Mouse (Mus musculus) stomach, embryonic 16.5 days (tissue): ENCODE measurements around the gene Adamts2. TPM values are rescaled to one million over a fixed set of nuclear protein-coding genes. Genes with fewer than 3 reads are reported as not detected.
A peak's percentile ranks its signal among the peaks of the same experiment; 100 is the strongest.

Experiments
- ATAC-seq: fragments of 200-750 bp; cut with Nextera tagmentation; 2 replicates; pipeline ENCODE4 v1.8.0; 2017; ENCODE audit warnings: moderate number of reproducible peaks, moderate TSS enrichment; ENCODE audit not compliant: insufficient read depth, low FRiP score
- H3K27ac ChIP-seq: fragments of 300-500 bp; sonication (generic); 2 replicates; pipeline ENCODE4 v1.5.1; 2014; ENCODE audit warnings: low read length
- H3K27me3 ChIP-seq: fragments of 300-500 bp; sonication (generic); 2 replicates; pipeline ENCODE4 v1.6.1; 2014; ENCODE audit warnings: low read length, control low read depth, mixed read lengths; ENCODE audit not compliant: control insufficient read depth, insufficient read depth
- H3K36me3 ChIP-seq: fragments of 300-500 bp; sonication (generic); 2 replicates; pipeline ENCODE4 v1.6.1; 2014; ENCODE audit warnings: low read length; ENCODE audit not compliant: control insufficient read depth, insufficient read depth
- H3K4me1 ChIP-seq: fragments of 300-500 bp; sonication (generic); 2 replicates; pipeline ENCODE4 v1.6.1; 2014; ENCODE audit warnings: low read length, control low read depth, mixed read lengths; ENCODE audit not compliant: control insufficient read depth, insufficient read depth
- H3K4me2 ChIP-seq: fragments of 300-500 bp; sonication (generic); 2 replicates; pipeline ENCODE4 v1.6.1; 2014; ENCODE audit warnings: low read depth, low read length, mixed read lengths
- H3K4me3 ChIP-seq: fragments of 300-500 bp; sonication (generic); replicated peaks from 2 replicates; pipeline ENCODE4 v1.5.1; 2014; ENCODE audit warnings: mild to moderate bottlenecking, low read length
- H3K9ac ChIP-seq: fragments of 300-500 bp; sonication (generic); 2 replicates; pipeline ENCODE4 v1.6.1; 2014; ENCODE audit warnings: low read length
- H3K9me3 ChIP-seq: fragments of 300-500 bp; sonication (generic); replicated peaks from 2 replicates; pipeline ENCODE4 v1.6.1; 2016; ENCODE audit warnings: low read length, control low read depth; ENCODE audit not compliant: control insufficient read depth
- WGBS: fragments of 180-500 bp; shearing (Covaris S2); extraction: QIAGEN DNeasy Blood & Tissue Kit; methylation state at CpG from one replicate; pipeline ENCODE4 v1.1.7; 2014; 5-methylcytosine and 5-hydroxymethylcytosine counted together
- polyA plus RNA-seq: library from polyadenylated mRNA; unstranded; fragments of >200 nt; fragmentation: Nextera tagmentation; extraction: Ambion mirVana; gene quantifications from 2 replicates; pipeline ENCODE4 v1.2.1, GENCODE M21; 2015

The Adamts2 gene
- polyA plus RNA-seq, 1 experiment from 2014 or later: 13.3 TPM

DNA sequence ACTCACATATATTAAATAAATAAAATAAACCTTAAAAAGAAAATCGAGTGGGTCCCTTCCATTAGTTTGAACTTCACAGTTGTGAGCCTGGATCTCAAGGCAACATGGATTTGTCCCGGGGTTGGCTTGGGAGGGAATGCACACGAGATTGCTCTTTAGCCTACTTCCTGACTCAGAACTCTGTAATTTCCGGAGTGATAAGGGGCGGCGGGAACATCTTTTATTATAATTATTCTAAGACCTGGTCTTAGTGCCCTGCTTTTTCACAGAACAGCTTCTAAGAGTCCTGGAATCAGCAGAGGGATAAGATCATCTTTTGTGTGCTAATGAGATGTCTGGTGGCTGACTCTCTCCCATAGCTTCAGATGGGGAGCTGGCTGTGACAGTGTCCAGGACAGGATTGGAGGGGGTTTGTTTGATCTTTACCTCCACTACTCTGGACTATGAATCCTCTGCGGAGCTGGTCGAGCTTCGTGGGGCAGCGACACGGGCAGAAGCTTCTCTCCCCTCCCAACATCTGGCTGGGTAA, 15.2 kb downstream of the Adamts2 start:
- Histone ChIP-seq H3K36me3 (no peaks in the 10 kb centered on the region), H3K27me3 (no peaks in the 10 kb centered on the region), H3K9me3 (no peaks in the 10 kb centered on the region), H3K27ac (no peak overlapping the region), H3K9ac (no peak overlapping the region), H3K4me1 (0 out of 2 replicates have a peak, but pooled peaks cover 10% of the 10 kb centered on the region), H3K4me3 (no peak overlapping the region), H3K4me2 (no peak overlapping the region)
- no peak for ATAC-seq
- 86% methylated on average over 11 of the region's 11 CpGs for WGBS

GRCm38 (mm10) chr11:50620926-50621325, 19.0 kb downstream of the Adamts2 start:
- Histone ChIP-seq H3K27me3 (no peaks in the 10 kb centered on the region), H3K36me3 (no peaks in the 10 kb centered on the region), H3K9ac (no peak overlapping the region), H3K9me3 (no peaks in the 10 kb centered on the region), H3K27ac (peak overlapping the region; percentile 85), H3K4me2 (no peak overlapping the region; the same call in 1 of the 2 replicates), H3K4me1 (peaks cover 31% of the 10 kb centered on the region), H3K4me3 (no peak overlapping the region)
- ATAC-seq: no peak
- 54% methylated on average over 4 of the region's 4 CpGs for WGBS

DNA sequence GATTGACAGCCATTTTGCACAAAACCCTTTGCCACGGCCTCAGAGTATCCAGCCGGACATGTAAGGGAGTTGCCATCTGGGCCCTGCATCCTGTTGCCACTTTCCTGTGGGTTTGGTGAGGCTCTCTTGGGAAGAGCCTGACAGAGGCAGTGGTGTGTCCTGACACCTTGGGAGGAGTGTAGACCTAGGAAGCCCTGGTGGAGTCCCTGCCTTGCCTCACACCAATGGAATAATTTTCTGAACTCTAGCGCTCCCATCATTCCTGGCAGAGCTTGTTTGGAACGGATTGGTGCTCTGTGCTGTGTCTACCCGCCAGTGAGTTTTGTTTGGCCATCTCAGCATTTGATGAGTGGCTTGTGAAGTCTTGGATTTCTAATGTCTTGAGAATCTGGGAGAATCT, 19.5 kb downstream of the Adamts2 start:
- 49% methylated on average over 5 of the region's 5 CpGs for WGBS
- peak overlapping the region; percentile 85 for H3K27ac ChIP-seq
- H3K4me1 ChIP-seq: peaks cover 31% of the 10 kb centered on the region
- no peak overlapping the region for H3K9ac ChIP-seq
- H3K4me3 ChIP-seq: no peak overlapping the region
- peak overlapping the region; percentile 31; the same call in 1 of the 2 replicates for H3K4me2 ChIP-seq
- H3K27me3 ChIP-seq: no peaks in the 10 kb centered on the region
- no peak for ATAC-seq
- no peaks in the 10 kb centered on the region for H3K9me3 ChIP-seq
- no peaks in the 10 kb centered on the region for H3K36me3 ChIP-seq

GRCm38 (mm10) chr11:50622238-50622726, 20.4 kb downstream of the Adamts2 start:
- H3K4me2 ChIP-seq: peak overlapping the region; percentile 31
- no peaks in the 10 kb centered on the region for H3K27me3 ChIP-seq
- H3K27ac ChIP-seq: peak overlapping the region; percentile 85
- peak; percentile 91 for ATAC-seq
- 0 out of 2 replicates have a peak overlapping the region, but pooled peaks have one; percentile 16 for H3K4me3 ChIP-seq
- H3K9me3 ChIP-seq: no peaks in the 10 kb centered on the region
- 30% methylated on average over 15 of the region's 15 CpGs for WGBS
- H3K36me3 ChIP-seq: no peaks in the 10 kb centered on the region
- no peak overlapping the region for H3K9ac ChIP-seq
- H3K4me1 ChIP-seq: peaks cover 31% of the 10 kb centered on the region

GRCm38 (mm10) chr11:50623806-50624205, 21.9 kb downstream of the Adamts2 start:
- H3K27me3 ChIP-seq: no peaks in the 10 kb centered on the region
- WGBS: 86% methylated on average over 3 of the region's 3 CpGs
- no peak overlapping the region for H3K4me3 ChIP-seq
- H3K4me2 ChIP-seq: no peak overlapping the region
- H3K9ac ChIP-seq: no peak overlapping the region
- H3K36me3 ChIP-seq: no peaks in the 10 kb centered on the region
- H3K4me1 ChIP-seq: peaks cover 31% of the 10 kb centered on the region
- no peak for ATAC-seq
- H3K9me3 ChIP-seq: no peaks in the 10 kb centered on the region
- no peak overlapping the region for H3K27ac ChIP-seq

- no peak overlapping the region for H3K27ac ChIP-seq
- ATAC-seq: no peak
- H3K4me2 ChIP-seq: no peak overlapping the region
- peaks cover 31% of the 10 kb centered on the region for H3K4me1 ChIP-seq
- no peaks in the 10 kb centered on the region for H3K36me3 ChIP-seq
- H3K27me3 ChIP-seq: no peaks in the 10 kb centered on the region
- WGBS: 42% methylated on average over 2 of the region's 2 CpGs
- H3K9me3 ChIP-seq: no peaks in the 10 kb centered on the region
- no peak overlapping the region for H3K9ac ChIP-seq
- H3K4me3 ChIP-seq: no peak overlapping the region
These were observed 22.4 kb downstream of the Adamts2 start for GRCm38 (mm10) chr11:50624239-50624638.

- Histone ChIP-seq H3K27ac (no peak overlapping the region), H3K4me1 (peaks cover 31% of the 10 kb centered on the region), H3K4me2 (no peak overlapping the region), H3K9me3 (no peaks in the 10 kb centered on the region), H3K27me3 (no peaks in the 10 kb centered on the region), H3K9ac (0 out of 2 replicates have a peak overlapping the region, but pooled peaks have one; percentile 23), H3K4me3 (no peak overlapping the region), H3K36me3 (no peaks in the 10 kb centered on the region)
- 49% methylated on average over 5 of the region's 5 CpGs for WGBS
- ATAC-seq: no peak
These were observed 22.8 kb downstream of the Adamts2 start for GRCm38 (mm10) chr11:50624720-50625119.

GRCm38 (mm10) chr11:50628915-50629314, 27.0 kb downstream of the Adamts2 start:
- Histone ChIP-seq H3K4me1 (peaks cover 22% of the 10 kb centered on the region), H3K4me3 (no peak overlapping the region), H3K9ac (no peak overlapping the region), H3K27me3 (no peaks in the 10 kb centered on the region), H3K27ac (no peak overlapping the region), H3K36me3 (no peaks in the 10 kb centered on the region), H3K9me3 (no peaks in the 10 kb centered on the region), H3K4me2 (no peak overlapping the region)
- no peak for ATAC-seq
- WGBS: 43% methylated on average over 3 of the region's 3 CpGs

DNA sequence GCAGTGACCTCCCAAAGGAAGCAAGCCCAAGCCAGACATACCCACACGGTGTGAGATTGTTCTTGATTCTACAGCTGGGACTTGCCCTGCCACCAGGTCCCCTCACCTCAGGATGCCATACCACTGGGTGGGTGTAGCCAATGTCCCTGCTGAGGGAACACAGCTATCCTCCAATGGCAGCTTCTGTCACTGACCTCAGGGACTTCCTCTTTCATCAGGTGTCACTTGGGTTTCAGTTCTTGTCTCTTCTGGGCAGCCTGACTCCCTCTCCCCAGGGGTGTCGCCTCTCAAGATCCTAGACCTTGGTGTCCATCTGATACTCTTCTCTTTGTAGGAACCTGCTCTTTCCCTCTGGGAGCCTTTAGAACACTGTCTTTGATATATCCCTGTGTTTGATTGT, 28.6 kb downstream of the Adamts2 start:
- Histone ChIP-seq H3K9ac (no peak overlapping the region), H3K36me3 (no peaks in the 10 kb centered on the region), H3K9me3 (no peaks in the 10 kb centered on the region), H3K27ac (no peak overlapping the region), H3K27me3 (no peaks in the 10 kb centered on the region), H3K4me3 (no peak overlapping the region), H3K4me1 (peaks cover 14% of the 10 kb centered on the region), H3K4me2 (no peak overlapping the region)
- 66% methylated on average over 2 of the region's 2 CpGs for WGBS
- ATAC-seq: no peak
